Mouse (Mus musculus) G1E (cell line): ENCODE measurements around the gene Armh3.

ENCODE experiments used
- CTCF ChIP-seq: IDR thresholded peaks from 2 replicates; pipeline ENCODE4 v1.5.1; 2012; ENCODE audit warnings: low read depth, low read length, inconsistent platforms, mixed read lengths
- TAL1 ChIP-seq: conservative IDR thresholded peaks from 2 replicates; pipeline ENCODE4 v1.6.1; 2012; ENCODE audit warnings: low read depth, low read length, inconsistent platforms, mixed read lengths

DNA sequence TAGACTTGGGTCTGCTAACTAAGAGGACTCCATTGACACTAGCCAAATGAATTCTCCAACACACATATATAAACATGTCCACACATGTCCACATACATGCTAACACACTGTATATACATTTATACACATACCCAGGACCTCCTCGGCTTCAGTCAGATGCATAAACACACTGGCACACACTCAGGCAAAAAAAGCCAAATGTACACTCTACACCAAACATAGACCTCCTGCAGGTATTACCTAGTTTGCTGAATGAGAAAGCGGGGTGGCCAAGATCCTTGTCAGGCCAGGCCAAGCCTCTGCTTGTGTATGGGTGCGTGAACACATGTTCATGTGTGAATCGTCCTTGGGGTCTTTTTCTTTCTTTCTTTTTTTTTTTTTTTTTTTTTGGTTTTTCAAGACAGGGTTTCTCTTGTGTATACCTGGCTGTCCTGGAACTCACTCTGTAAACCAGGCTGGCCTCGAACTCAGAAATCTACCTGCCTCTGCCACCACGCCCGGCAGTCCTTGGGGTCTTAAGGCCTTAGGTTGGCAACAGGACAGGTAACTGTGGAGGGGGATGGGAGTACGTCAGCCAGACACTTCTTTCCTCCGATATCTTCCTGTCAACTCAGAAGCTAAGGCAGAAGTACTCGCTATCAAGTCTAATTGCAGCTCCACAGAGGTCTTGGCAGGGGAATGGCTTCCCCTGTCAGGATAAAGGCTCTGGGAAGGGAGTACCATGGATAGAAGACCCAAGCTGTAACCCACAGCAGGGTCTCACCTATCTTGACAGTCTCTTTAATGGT, 32.1 kb upstream of the Armh3 start:
- TF ChIP-seq CTCF: no peak
- no peak for TF ChIP-seq TAL1
